Mouse (Mus musculus): ENCODE results near the gene Bdh2.
A peak's percentile ranks its signal among the peaks of the same experiment; 100 is the strongest.

Gene Bdh2

DNA sequence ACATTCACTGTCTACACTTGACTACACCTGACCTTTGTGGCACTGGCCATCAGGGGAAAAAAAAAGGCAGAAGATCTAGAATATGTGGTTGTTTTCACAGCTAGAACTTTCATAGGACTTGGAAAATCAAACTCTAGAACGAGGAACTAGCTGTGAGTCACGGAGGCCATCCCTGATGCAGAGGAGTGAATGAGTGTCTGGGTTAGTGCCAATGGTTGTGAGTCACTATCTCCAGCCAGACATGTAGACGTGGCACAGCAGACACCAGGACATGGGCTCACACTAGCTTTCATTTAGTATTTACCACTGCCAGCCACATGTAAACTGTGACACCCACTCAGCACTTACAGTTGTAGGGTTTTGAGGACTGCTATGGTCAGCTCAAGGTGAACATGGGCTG lies 17.5 kb downstream of the Bdh2 start:
- DNase-seq (ENCODE audit: low spot score), result peak; percentile 36

DNA sequence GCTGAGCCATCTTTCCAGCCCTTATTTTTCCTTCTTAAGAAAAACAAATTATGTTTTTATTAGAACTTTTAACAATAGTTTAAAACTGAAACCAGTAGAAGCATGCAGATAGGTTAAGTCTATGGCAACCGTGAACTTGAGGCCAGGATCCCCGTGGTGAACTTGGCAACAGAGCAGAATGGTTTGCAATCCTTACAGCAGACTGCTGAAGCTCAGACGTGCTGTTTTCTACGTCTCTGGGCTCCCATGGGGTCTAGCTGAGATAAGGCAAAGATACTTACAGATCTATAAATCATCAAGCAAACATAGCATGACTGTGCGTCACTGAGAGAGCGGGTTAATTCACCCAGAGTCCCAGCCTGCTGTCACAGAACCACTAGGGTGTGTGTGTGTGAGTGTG lies 19.1 kb downstream of the Bdh2 start:
- DNase-seq (ENCODE audit: low spot score), result no peak

DNA sequence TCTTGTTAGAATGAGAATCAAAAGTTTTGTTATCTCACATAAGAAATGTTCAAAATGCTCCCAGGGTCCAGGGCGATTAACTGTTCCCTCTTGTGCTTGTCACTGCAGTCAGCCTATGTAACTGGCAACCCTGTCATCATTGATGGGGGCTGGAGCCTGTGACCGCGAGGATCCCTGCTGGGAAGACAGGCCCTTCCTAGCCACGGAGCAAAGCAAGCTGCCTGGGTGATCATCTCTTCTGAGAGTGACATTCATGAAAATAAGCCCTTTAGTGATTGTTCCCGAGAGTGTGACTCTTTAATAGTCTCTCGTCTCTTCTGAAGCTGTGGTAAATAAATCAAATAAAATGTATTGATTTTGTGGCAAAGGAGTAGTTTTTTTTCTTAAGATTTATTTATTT lies 23.0 kb downstream of the Bdh2 start:
- DNase-seq (ENCODE audit: low spot score), result no peak

DNA sequence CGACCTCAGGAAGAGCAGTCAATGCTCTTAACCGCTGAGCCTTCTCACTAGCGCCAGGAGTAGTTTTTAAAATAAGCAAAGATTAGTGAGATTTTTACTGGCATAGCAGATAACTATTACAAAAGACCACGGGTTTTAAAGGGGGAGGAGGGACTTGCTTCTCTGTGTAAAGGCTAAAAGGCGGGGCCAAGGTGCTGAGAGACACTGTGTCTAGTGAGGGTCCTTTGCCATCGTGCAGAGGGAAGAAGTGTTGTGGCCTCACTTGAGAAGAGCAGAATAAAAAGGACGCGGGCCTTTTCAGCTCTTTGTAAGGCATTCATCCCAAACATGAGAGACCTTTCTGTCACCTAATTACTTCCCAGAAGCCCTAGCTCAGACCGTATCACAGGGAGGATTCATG lies 23.5 kb downstream of the Bdh2 start:
- no peak for DNase-seq (ENCODE audit: low spot score)

DNA sequence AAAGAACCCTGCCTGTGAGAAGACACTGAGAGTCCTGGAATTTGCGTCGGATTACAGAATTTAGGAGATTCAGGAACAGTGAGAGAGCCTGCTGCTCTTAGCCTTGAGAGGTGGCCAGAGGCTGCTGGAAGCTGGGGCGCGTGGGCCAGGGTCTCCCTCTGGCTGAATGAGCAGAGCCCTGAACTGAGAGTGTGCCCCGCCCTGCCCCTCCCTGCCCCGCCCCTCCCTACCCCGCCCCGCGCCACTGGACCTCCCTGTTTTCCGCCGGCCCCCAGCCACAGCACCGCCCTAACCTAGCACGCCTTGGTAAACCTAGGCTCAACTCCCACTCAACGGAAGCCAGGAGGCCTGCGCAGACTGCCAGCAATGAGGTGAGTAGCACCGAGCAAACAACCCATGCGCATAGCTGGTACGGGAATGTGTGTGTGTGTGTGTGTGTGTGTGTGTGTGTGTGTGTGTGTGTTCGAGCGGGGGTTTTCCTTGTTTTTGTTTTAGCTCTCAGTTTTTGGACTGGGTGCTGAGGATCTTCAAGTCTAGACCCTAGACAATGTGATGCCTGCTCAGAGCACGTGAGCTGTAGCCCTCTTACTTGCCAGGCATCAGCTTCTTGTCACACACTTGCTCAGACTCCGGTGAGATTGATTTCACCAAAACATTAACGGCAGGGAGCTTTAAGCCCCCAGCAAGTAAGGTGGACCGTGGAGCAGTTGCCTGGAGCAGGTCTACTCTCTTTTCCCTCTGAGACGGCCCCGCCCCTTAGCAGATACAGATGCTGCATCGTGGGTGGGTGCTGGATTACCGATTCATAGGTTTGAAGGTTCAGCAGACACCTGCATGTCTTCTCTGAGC lies 26.6 kb downstream of the Bdh2 start, which contains the start of gene Slc9b2:
Slc9b2 (plus strand) TSS at position 290 of the 849 bp plus-strand sequence.
- DNase-seq (ENCODE audit: low spot score), result peak; percentile 19

DNA sequence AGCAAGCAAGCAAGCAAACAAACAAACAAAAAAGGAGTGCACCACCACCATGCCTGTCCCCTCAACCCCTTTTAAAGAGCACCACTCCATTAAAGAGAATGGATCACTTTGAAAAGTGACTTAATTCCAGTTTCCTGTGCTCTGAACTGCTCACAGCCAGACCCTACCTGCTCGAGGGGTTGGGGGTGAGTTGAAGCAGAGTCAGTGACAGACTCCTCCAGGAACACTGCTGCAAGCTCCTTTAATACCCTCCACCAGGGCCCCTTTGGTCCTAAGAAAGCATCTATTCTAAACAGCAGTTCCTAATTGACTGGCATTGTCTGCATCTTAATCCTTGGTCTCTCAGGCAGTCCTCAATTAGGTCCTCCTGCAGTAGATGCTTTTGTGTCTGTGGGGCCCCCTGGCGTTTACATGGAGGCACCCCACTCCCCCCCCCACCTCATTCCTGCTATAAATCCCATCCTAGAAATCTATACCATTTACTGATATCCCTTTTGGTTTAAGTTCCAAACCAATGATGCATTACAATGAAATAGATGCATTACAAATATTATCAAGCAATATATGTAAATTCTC lies 32.0 kb downstream of the Bdh2 start:
- no peak for DNase-seq (ENCODE audit: low spot score)

DNA sequence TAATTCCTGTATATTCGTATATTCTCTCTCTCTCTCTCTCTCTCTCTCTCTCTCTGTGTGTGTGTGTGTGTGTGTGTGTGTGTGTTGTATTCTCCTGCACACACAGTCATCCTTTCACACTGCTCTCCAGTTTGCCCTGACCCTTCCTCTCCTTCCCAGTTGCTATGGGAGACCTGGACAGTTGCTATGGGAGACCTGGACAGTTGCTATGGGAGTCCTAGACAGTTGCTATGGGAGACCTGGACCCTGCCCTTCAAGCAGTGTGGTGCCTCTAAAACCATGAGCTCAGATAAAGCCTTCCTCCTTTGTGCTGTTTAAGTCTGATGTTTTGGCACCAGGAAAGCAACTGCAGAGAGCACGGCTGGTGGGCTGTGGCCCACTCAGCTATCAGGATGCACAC lies 32.7 kb downstream of the Bdh2 start:
- DNase-seq (ENCODE audit: low spot score), result no peak

DNA sequence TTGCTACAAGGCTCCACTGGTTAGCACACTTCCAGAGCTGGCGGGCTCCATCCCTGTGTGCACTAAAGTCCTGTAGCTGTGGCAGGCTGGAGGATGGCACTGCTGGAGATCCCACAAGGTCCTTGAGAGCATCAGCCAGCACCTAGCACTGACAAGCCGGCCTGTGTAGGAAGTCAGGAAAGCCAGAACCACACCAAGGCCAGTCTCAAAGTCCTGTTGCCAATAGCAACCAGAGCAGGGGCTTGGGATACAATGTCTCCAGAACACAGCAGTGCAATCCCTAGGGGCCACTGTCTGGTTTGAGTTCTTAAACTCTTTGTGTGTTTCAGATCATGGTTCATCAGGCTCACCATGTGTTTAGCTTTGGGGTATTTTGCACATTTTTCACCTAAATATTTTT lies 33.8 kb downstream of the Bdh2 start:
- no peak for DNase-seq (ENCODE audit: low spot score)

DNA sequence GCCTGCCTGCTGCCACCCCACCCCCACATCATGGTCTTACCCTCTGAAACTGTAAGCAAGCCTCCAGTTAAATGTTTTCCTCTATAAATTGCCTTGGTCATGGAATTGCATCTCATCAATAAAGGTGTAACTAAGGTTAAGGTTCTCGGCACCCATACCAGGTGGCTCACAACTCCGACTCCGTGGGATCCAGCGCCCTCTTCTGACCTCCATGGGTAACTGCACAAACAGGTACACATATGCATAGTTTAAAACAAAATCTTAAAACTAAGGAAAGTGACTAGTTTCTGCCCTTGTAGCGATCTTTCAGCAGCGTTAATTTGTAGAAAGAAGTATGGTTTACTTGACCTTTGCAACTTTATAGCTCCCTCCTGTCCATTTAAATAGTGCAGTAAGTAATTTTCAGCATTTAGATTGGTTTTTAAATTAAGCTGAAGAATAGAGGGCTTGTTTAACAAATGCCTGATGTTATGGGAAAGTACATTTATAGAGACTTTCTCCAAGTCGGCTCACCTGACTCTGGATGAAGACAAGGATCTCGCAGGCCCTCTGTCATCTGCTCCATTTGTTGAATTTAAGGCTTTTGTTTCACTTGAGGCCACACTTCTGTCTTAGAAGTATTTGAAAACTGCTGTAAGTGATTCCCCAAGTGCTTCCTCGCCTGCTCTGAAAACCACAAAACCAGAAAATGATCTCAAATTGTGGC lies 34.9 kb downstream of the Bdh2 start:
- DNase-seq (ENCODE audit: low spot score), result no peak

DNA sequence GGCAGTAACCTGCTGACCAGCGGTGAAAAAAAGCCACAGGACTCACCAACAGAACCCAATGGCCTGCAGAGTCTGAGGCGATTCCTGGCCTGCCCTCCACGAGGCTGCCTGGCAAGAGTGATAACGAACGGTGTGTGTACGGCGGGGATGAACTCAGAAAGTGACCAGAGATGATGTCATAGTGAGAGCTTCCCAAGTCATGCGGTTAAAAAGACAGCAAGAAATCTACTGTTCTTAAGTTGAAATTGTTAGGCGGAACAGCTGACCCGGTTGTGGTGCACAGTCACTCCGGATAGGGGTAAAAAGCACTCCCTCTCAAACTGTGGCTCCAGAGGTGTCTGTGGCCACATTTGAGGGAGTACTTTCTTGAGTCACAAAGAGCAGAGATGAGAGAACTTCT lies 37.3 kb downstream of the Bdh2 start:
- DNase-seq (ENCODE audit: low spot score), result no peak

DNA sequence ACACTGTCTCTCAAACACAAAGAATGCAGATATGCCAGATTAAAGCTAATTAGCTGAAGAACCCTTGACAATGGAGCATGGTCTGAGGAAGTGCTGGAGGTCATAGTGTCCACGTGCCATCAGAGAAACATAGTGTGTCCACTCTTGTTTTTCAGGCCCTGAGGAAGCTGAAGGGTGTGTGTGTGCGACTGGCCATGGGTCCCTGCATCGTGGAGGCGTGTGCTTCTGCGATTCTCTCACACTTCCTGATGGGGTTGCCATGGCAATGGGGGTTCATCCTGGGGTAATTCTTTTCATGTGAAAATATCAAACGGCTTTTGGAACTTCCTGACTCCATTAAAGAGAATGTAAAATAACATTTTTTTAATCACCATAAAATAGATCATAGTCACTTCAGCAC lies 43.3 kb downstream of the Bdh2 start:
- DNase-seq (ENCODE audit: low spot score), result no peak

DNA sequence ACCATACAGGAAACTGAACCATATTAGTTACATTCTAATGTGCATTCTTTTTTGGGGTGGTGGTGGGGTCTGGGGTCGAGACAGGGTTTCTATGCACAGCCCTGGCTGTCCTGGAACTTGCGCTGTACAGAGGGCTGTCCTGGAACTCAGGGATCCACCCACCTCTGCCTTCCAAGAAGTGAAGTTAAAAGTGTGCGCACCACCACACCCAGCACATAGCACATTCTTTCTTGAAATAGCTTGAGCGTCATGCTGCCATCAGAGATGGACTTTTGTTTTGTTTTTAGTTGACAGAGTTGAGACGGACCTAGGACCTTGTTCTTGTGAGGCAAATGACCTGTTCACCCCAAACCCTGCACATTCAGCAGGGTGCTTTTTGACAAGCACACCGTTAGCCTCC lies 46.2 kb downstream of the Bdh2 start:
- no peak for DNase-seq (ENCODE audit: low spot score)

DNA sequence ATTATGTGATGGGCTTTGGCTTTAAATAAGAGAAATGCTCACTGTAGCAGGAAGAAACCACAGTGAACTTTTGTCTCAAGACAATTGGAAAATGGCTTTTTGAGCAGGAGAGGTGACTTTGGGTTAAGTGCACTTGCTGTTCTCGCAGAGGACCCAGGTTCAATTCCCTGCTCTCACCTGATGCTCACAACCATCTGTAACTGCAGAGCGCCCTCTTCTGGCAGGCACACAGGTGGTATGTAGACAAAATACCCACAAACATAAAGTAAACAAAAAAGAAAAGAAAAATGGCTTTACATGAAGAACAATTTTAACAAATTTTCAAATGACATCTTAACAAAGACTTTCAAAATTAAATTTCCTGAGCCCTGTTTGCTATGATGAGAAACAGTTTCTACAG lies 46.6 kb downstream of the Bdh2 start:
- no peak for DNase-seq (ENCODE audit: low spot score)

DNA sequence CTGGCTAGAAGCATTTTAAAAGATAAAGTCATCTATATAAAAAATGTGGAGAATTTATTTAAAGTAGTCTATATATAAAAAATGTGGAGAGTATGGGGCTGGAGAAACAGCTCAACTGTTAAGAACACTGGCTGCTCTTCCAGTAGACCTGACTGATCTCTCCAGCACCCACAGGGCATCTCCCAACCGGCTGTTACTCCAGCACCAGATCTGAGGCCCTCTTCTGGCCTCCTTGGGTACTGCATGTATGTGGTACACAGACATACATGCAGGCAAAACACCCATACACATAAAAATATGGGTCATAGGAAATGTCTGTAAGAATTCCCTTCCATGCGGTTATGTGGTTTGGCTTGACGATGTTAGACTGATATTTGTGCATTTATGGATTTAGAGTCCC lies 47.5 kb downstream of the Bdh2 start:
- DNase-seq (ENCODE audit: low spot score), result peak; percentile 12

DNA sequence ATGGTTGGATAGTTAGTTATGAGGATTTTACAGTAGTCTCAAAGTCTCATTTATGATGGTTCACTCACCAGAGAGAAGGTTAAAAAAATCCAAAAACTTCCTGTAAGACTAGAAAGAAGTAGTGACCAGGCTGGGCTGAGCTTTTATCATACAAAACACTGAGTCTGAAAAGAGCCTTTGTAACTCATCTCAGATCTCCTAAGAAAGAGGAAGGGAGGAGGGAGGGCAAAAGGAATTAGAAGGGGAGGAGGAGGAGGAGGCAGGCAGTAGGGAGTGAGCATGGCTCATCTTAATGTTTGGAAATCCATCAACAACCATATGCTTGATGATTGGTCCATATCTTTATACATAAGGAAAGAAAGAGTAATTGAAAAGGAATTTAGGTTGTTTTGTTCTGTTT lies 51.7 kb downstream of the Bdh2 start:
- no peak for DNase-seq (ENCODE audit: low spot score)

DNA sequence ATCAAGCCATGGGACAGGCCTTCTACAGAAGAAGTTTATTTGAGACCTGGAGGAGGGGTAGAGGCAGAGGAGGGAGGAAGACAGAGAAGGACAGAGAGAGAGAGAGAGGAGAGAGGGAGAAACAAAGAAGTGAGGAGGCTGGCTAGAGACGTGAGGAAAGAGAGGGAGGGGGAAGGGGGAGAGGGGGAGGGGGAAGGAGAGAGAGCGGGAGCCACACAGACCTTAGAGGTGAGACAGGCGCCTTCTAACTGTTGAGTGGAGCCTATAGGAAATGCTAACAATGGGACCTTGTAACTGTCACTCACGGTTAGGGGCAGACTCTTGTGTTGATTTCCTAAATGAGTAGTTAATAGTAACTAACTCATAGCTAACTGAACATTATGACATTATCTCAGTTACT lies 52.7 kb downstream of the Bdh2 start:
- no peak for DNase-seq (ENCODE audit: low spot score)

DNA sequence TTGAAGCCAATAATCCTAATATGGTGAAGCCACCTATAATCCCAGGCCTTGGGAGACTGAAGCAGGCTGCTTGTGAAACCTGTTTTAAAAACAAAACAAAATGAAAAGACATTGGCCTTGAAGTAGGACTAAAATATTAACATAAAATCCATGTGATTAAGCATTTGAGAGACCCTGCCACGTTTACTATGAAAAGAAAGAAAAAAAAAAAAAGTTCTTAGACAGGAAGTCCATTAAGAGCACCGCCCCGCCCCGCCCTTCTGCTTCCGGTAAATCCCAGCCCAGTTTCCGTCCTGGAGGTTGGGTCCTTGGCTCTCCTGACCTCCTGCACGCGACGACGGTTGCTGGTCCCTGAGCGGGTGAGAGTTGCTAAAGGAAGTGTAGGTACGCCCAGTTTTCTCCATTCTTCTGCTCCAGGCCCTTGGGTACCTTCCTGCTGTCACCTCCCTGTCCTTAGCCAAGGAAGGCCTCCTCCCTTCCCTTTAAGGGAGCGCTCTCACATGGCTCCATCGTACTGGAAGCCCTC lies 66.8 kb downstream of the Bdh2 start, which contains the start of gene Slc9b1:
Slc9b1 (plus strand) TSS at position 291 of the 526 bp plus-strand sequence.
- DNase-seq (ENCODE audit: low spot score), result no peak

DNA sequence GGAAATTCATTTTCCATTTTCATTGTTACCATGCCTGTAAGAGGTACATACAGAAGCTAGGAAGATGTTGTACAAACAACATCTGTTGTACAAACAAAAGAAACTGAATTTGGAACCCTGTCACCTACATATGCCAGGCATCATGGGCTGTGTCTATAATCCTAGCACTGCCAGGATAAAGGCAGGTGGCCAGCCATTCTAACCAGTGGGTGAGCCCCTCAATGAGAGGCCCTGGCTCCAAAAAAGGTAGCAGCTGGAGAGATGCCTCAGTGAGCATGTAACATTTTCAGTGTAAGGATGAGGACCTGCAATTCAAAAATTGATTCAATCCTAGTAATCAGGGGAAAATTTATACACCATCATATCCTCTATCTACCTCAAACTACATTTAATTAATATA lies 68.0 kb downstream of the Bdh2 start:
- DNase-seq (ENCODE audit: low spot score), result no peak

DNA sequence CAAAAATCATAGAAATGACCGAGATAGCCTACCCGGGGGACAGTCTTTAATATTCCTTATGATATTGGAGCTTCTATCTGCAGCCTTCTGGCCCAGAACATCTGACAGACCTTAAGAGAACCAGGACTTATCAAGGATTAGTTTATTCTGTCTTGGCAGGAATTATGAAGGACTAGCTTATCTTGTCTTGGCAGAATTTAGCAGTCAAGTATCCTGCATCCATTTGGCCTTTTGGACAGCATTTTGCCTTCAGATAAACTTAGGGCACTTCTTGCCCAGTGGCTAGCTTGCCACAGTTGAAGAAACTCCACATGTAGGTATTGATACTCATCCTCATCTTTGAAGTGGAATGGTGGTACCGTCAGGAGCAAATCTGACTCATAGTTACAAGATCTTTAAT lies 70.8 kb downstream of the Bdh2 start:
- no peak for DNase-seq (ENCODE audit: low spot score)

Measured in urinary bladder, postnatal 25 days (tissue).